Mouse (Mus musculus): Measurements from ENCODE around the gene Rassf6. TPM values are rescaled to one million over a fixed set of nuclear protein-coding genes. Genes with fewer than 3 reads are reported as not detected.

Gene Rassf6
- polyA plus RNA-seq, 1 experiment from 2014 or later: 3.9 TPM

- no peak overlapping the region for H3K9ac ChIP-seq
- no peaks in the 10 kb centered on the region for H3K36me3 ChIP-seq
- peaks cover 3% of the 10 kb centered on the region; the same call in 1 of the 2 replicates for H3K4me1 ChIP-seq
- H3K4me3 ChIP-seq: no peak overlapping the region
- no peaks in the 10 kb centered on the region for H3K27me3 ChIP-seq
- H3K9me3 ChIP-seq: no peaks in the 10 kb centered on the region
- WGBS: 54% methylated on average over 10 of the region's 10 CpGs
- no peak overlapping the region for H3K27ac ChIP-seq
- ATAC-seq (ENCODE audit: insufficient number of reproducible peaks, low FRiP score, low TSS enrichment, low read depth): no peak
- no peak overlapping the region for H3K4me2 ChIP-seq
Observed at GRCm38 (mm10) chr5:90590676-90591075, 49.8 kb downstream of the Rassf6 start.

DNA sequence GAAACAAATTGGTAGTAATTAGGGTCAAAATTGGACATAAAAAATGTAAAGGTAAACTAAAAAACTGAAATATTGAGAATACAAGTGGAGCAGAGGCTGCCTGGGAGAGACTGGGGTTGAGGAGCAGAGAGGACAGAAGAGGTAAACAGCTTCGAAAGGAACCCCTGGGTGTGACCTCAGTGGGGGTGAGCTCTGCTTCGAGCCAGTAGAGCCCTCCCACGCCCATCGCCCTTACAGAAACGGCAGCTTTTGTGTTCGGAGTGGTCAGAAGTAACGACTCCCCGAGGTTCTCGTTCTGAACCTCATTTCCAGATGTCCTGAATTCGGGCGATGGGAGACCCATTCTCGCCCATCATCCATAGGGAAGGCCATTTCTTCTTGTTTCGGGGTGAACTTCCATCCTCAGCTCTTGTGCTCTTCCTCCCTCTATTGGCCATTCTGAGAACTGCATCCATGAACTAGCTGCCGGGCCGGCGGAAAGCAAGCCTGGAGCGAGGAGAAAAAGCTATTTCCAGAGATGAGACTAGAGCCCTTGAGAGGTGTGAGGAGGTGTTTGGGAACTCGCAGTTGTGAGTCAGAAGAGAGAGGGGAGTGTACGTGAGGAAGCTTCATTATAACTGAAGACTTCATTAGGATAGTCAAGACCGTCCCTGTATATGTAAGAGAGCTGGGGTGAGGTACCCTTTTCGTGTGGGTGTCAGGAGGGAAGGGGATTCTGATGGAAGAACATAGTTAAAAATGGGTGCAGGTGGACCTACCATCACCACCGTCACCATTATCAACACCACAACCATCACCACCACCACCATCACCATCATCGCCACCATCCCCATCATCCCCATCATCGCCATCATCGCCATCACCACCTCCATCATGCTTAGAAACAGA lies 51.5 kb downstream of the Rassf6 start:
- no peak for ATAC-seq (ENCODE audit: insufficient number of reproducible peaks, low FRiP score, low TSS enrichment, low read depth)
- Histone ChIP-seq H3K27ac (no peak overlapping the region), H3K4me3 (peak overlapping the region; percentile 40), H3K9me3 (no peaks in the 10 kb centered on the region), H3K4me1 (peaks cover 3% of the 10 kb centered on the region; the same call in 1 of the 2 replicates), H3K36me3 (no peaks in the 10 kb centered on the region), H3K4me2 (peak overlapping the region; percentile 65), H3K27me3 (no peaks in the 10 kb centered on the region), H3K9ac (no peak overlapping the region)
- WGBS: 24% methylated on average over 25 of the region's 25 CpGs

DNA sequence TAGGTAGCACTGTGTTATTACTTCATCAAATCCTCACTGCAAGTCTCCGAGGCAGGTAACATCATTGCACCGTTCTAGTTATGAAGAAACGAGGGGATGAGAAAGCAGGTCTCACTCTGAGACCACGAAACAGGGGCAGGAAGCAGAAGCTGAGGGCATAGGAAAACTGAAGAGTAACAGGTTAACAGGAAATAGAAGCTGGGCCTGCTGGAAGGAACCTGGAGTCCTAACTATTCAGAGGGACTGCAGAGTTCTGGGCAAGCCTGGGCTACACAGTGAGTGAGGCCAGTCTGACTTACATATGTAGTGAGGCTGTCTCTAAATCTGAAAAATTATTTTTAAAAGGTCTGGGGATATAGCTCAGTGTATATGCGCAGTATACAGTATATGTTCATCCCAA lies 52.4 kb downstream of the Rassf6 start:
- 88% methylated on average over 5 of the region's 5 CpGs for WGBS
- no peaks in the 10 kb centered on the region for H3K27me3 ChIP-seq
- H3K36me3 ChIP-seq: no peaks in the 10 kb centered on the region
- H3K4me2 ChIP-seq: no peak overlapping the region
- H3K9ac ChIP-seq: no peak overlapping the region
- no peak for ATAC-seq (ENCODE audit: insufficient number of reproducible peaks, low FRiP score, low TSS enrichment, low read depth)
- no peaks in the 10 kb centered on the region for H3K9me3 ChIP-seq
- H3K4me1 ChIP-seq: peaks cover 3% of the 10 kb centered on the region; the same call in 1 of the 2 replicates
- no peak overlapping the region for H3K27ac ChIP-seq
- no peak overlapping the region for H3K4me3 ChIP-seq

- WGBS: 76% methylated on average over 5 of the region's 5 CpGs
- Histone ChIP-seq H3K4me1 (peaks cover 3% of the 10 kb centered on the region; the same call in 1 of the 2 replicates), H3K9ac (no peak overlapping the region), H3K4me2 (no peak overlapping the region), H3K27ac (no peak overlapping the region), H3K27me3 (no peaks in the 10 kb centered on the region), H3K9me3 (no peaks in the 10 kb centered on the region), H3K36me3 (no peaks in the 10 kb centered on the region), H3K4me3 (no peak overlapping the region)
- ATAC-seq (ENCODE audit: insufficient number of reproducible peaks, low FRiP score, low TSS enrichment, low read depth): no peak
Observed at GRCm38 (mm10) chr5:90586511-90586910, 53.9 kb downstream of the Rassf6 start.

DNA sequence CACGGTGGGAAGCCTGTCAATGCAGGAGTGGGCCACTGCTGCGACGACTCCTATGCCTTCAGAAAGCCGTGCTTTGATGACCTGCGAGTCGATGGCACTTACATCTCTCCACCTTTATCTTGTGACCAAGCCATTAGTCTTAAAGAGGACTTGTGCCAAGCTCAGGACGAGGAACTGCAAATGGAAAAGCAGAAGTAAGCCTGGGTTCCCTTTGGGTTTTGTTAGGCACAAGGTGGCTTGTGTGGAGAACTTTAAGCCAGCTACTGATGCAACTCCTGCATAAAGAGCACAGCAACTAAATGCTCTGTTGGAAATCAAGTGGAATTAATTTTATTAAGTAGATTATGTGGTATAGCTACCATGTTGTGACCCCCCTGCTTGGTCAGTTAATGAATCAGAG lies 55.7 kb downstream of the Rassf6 start:
- no peak for ATAC-seq (ENCODE audit: insufficient number of reproducible peaks, low FRiP score, low TSS enrichment, low read depth)
- WGBS: 83% methylated on average over 7 of the region's 7 CpGs
- H3K4me1 ChIP-seq: no peaks in the 10 kb centered on the region

GRCm38 (mm10) chr5:90582179-90582578 lies 58.3 kb downstream of the Rassf6 start:
- Histone ChIP-seq H3K4me1 (no peaks in the 10 kb centered on the region), H3K4me2 (no peak overlapping the region), H3K36me3 (no peaks in the 10 kb centered on the region), H3K27me3 (no peaks in the 10 kb centered on the region), H3K4me3 (no peak overlapping the region), H3K9me3 (no peaks in the 10 kb centered on the region), H3K27ac (no peak overlapping the region), H3K9ac (no peak overlapping the region)
- ATAC-seq (ENCODE audit: insufficient number of reproducible peaks, low FRiP score, low TSS enrichment, low read depth): no peak
- 86% methylated on average over 6 of the region's 6 CpGs for WGBS

More for the DNA sequence above, 55.7 kb downstream of the Rassf6 start:
- H3K4me2 ChIP-seq: no peak overlapping the region
- H3K4me3 ChIP-seq: no peak overlapping the region
- no peaks in the 10 kb centered on the region for H3K9me3 ChIP-seq
- H3K36me3 ChIP-seq: no peaks in the 10 kb centered on the region
- H3K27me3 ChIP-seq: no peaks in the 10 kb centered on the region
- no peak overlapping the region for H3K9ac ChIP-seq
- no peak overlapping the region for H3K27ac ChIP-seq

- no peaks in the 10 kb centered on the region for H3K27me3 ChIP-seq
- H3K9me3 ChIP-seq: no peaks in the 10 kb centered on the region
- no peak overlapping the region for H3K27ac ChIP-seq
- 71% methylated on average over 9 of the region's 9 CpGs for WGBS
- ATAC-seq (ENCODE audit: insufficient number of reproducible peaks, low FRiP score, low TSS enrichment, low read depth): no peak
- H3K36me3 ChIP-seq: no peaks in the 10 kb centered on the region
- H3K4me3 ChIP-seq: no peak overlapping the region
- no peak overlapping the region for H3K9ac ChIP-seq
- no peak overlapping the region for H3K4me2 ChIP-seq
- no peaks in the 10 kb centered on the region for H3K4me1 ChIP-seq
Observed at GRCm38 (mm10) chr5:90579556-90579955, 60.9 kb downstream of the Rassf6 start.

GRCm38 (mm10) chr5:90577751-90578150 lies 62.7 kb downstream of the Rassf6 start:
- Histone ChIP-seq H3K27ac (no peak overlapping the region), H3K36me3 (no peaks in the 10 kb centered on the region), H3K27me3 (no peaks in the 10 kb centered on the region), H3K4me3 (no peak overlapping the region), H3K4me2 (no peak overlapping the region), H3K9ac (no peak overlapping the region), H3K4me1 (no peaks in the 10 kb centered on the region), H3K9me3 (no peaks in the 10 kb centered on the region)
- 84% methylated on average over 9 of the region's 9 CpGs for WGBS
- no peak for ATAC-seq (ENCODE audit: insufficient number of reproducible peaks, low FRiP score, low TSS enrichment, low read depth)

DNA sequence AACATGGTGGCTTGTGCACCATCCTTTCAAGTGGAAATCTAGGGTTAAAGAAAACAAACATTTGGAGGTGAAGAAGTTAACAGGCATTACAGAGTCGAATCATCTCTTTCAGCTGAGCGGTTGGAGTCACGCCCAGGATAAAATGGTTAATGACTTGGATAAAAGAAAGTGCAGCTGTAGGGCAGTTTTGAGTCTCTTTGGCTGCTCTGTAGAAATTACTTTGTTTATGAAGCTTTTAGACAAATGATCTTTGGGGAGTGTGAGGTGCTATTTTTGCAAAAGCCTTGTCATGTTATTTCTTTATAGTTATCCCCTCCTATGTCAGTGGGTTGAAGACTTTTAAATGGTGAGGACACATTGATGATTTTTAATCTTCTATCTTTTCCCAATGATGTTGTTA lies 69.2 kb downstream of the Rassf6 start:
- no peak overlapping the region for H3K4me3 ChIP-seq

GRCm38 (mm10) chr5:90568338-90568737 lies 72.1 kb downstream of the Rassf6 start:
- Histone ChIP-seq H3K9me3 (no peaks in the 10 kb centered on the region), H3K27me3 (no peaks in the 10 kb centered on the region), H3K4me3 (no peak overlapping the region), H3K27ac (no peak overlapping the region), H3K4me1 (no peaks in the 10 kb centered on the region), H3K36me3 (no peaks in the 10 kb centered on the region), H3K4me2 (no peak overlapping the region), H3K9ac (no peak overlapping the region)
- ATAC-seq (ENCODE audit: insufficient number of reproducible peaks, low FRiP score, low TSS enrichment, low read depth): no peak

More for the DNA sequence above, 69.2 kb downstream of the Rassf6 start:
- H3K27me3 ChIP-seq: no peaks in the 10 kb centered on the region
- no peaks in the 10 kb centered on the region for H3K4me1 ChIP-seq
- H3K9ac ChIP-seq: no peak overlapping the region
- ATAC-seq (ENCODE audit: insufficient number of reproducible peaks, low FRiP score, low TSS enrichment, low read depth): no peak
- 58% methylated on average over 3 of the region's 3 CpGs for WGBS
- H3K27ac ChIP-seq: no peak overlapping the region
- no peak overlapping the region for H3K4me2 ChIP-seq
- no peaks in the 10 kb centered on the region for H3K9me3 ChIP-seq
- H3K36me3 ChIP-seq: no peaks in the 10 kb centered on the region

DNA sequence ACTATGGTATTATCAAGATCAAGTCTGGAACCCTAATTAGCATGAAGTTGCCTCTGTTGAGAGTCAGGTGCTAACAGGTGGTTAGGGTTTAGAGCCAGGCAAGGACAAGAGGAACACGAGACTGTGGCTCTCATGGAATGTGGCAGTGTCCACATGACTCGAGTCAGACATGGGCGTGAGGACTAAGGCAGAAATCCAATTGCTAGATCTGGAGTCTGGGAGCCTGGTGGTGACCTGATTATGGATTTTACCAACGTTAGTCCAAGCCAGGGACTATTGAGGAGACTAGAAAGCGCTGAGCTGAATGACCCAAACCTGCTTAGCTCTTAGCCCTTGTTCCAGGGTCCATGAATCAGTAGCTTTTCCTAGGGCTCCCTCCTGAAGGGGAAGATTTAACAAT lies 72.7 kb downstream of the Rassf6 start:
- H3K36me3 ChIP-seq: no peaks in the 10 kb centered on the region
- no peak for ATAC-seq (ENCODE audit: insufficient number of reproducible peaks, low FRiP score, low TSS enrichment, low read depth)
- H3K4me3 ChIP-seq: no peak overlapping the region
- no peaks in the 10 kb centered on the region for H3K9me3 ChIP-seq
- no peak overlapping the region for H3K27ac ChIP-seq
- H3K4me1 ChIP-seq: no peaks in the 10 kb centered on the region
- WGBS: 67% methylated on average over 5 of the region's 5 CpGs
- H3K4me2 ChIP-seq: no peak overlapping the region
- H3K9ac ChIP-seq: no peak overlapping the region
- H3K27me3 ChIP-seq: no peaks in the 10 kb centered on the region

DNA sequence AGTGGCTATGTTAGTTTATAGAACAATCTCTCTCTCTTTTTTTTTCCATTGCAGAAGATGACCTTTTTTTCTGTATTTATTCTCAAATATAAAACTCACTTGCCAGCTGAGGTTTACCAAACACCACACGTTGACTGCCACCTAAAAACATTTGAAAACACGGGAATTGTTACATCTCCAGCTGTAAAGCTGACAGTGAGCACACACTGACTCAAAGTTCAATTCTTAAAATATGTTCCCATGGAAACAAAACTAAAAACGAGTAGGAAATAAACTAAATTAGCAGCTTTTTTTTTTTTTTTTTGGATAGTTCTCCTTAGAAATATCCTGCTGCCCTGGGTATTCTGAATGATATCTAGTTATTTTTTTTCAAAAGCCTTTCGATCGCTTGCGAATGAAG lies 75.3 kb downstream of the Rassf6 start:
- no peak overlapping the region for H3K9ac ChIP-seq
- no peaks in the 10 kb centered on the region for H3K4me1 ChIP-seq
- H3K4me2 ChIP-seq: no peak overlapping the region
- 79% methylated on average over 6 of the region's 6 CpGs for WGBS
- ATAC-seq (ENCODE audit: insufficient number of reproducible peaks, low FRiP score, low TSS enrichment, low read depth): no peak
- H3K27me3 ChIP-seq: no peaks in the 10 kb centered on the region
- no peaks in the 10 kb centered on the region for H3K9me3 ChIP-seq
- no peak overlapping the region for H3K4me3 ChIP-seq
- H3K36me3 ChIP-seq: no peaks in the 10 kb centered on the region
- H3K27ac ChIP-seq: no peak overlapping the region
